Mouse (Mus musculus) kidney, postnatal 0 days (tissue): ENCODE results near the gene Mon2. TPM values are rescaled to one million over a fixed set of nuclear protein-coding genes. Genes with fewer than 3 reads are reported as not detected.

Experiments
- ATAC-seq: fragments of 200-750 bp; cut with Nextera tagmentation; replicated peaks from 2 replicates; pipeline ENCODE4 v1.8.0; 2017; ENCODE audit warnings: low read depth, moderate number of reproducible peaks, moderate TSS enrichment, moderate library complexity; ENCODE audit not compliant: low FRiP score
- DNase-seq: peaks from one replicate; pipeline ENCODE4 v3.0.0-alpha.2; 2016; ENCODE audit warnings: low spot score
- H3K27ac ChIP-seq: fragments of 300-500 bp; sonication (generic); 2 replicates; pipeline ENCODE4 v1.5.1; 2014; ENCODE audit warnings: mild to moderate bottlenecking
- H3K27me3 ChIP-seq: fragments of 300-500 bp; sonication (generic); 2 replicates; pipeline ENCODE4 v1.6.1; 2014; ENCODE audit warnings: low read length, mixed read lengths; ENCODE audit not compliant: insufficient read depth
- H3K36me3 ChIP-seq: fragments of 300-500 bp; sonication (generic); 2 replicates; pipeline ENCODE4 v1.6.1; 2014; ENCODE audit warnings: low read length, mixed read lengths; ENCODE audit not compliant: insufficient read depth
- H3K4me1 ChIP-seq: fragments of 300-500 bp; sonication (generic); replicated peaks from 2 replicates; pipeline ENCODE4 v1.6.1; 2014; ENCODE audit warnings: antibody characterized with exemption, low read length, mixed read lengths; ENCODE audit not compliant: insufficient read depth
- H3K4me2 ChIP-seq: fragments of 300-500 bp; sonication (generic); 2 replicates; pipeline ENCODE4 v1.6.1; 2014; ENCODE audit warnings: mild to moderate bottlenecking, low read length, moderate library complexity, mixed read lengths
- H3K4me3 ChIP-seq: fragments of 300-500 bp; sonication (generic); replicated peaks from 2 replicates; pipeline ENCODE4 v1.5.1; 2014; ENCODE audit warnings: low read depth, low read length
- H3K9ac ChIP-seq: fragments of 300-500 bp; sonication (generic); 2 replicates; pipeline ENCODE4 v1.6.1; 2014; ENCODE audit warnings: low read depth, low read length
- H3K9me3 ChIP-seq: fragments of 300-500 bp; sonication (generic); replicated peaks from 2 replicates; pipeline ENCODE4 v1.6.1; 2016; ENCODE audit warnings: low read length, inconsistent platforms, mixed read lengths
- CTCF ChIP-seq: IDR thresholded peaks from 2 replicates; pipeline ENCODE4 v1.5.1; 2016; ENCODE audit warnings: antibody characterized with exemption, low read depth, mild to moderate bottlenecking, moderate library complexity
- WGBS: fragments of 180-500 bp; shearing (Covaris S2); extraction: QIAGEN DNeasy Blood & Tissue Kit; methylation state at CpG from one replicate; pipeline ENCODE4 v1.1.7; 2014; 5-methylcytosine and 5-hydroxymethylcytosine counted together
- polyA plus RNA-seq: library from polyadenylated mRNA; unstranded; fragments of >200 nt; fragmentation: Nextera tagmentation; extraction: Ambion mirVana; gene quantifications from 2 replicates; pipeline ENCODE4 v1.2.1, GENCODE M21; 2015

The Mon2 gene
- 24.3 and 25.5 TPM in 2 replicates for polyA plus RNA-seq

GRCm38 (mm10) chr10:123076245-123077023 is at the start of gene Mon2:
TSS of gene Mon2 (minus strand) at chr10:123076505.
- no peaks in the 10 kb centered on the region for H3K36me3 ChIP-seq
- no peaks in the 10 kb centered on the region for H3K27me3 ChIP-seq
- WGBS, result under 1% methylated on average over 58 of the region's 58 CpGs
- peak within 1 kb of the TSS; percentile 88 for H3K27ac ChIP-seq
- H3K9ac ChIP-seq, result peak within 1 kb of the TSS; percentile 98
- peak within 1 kb of the TSS; percentile 73 for H3K4me2 ChIP-seq
- H3K9me3 ChIP-seq, result no peaks in the 10 kb centered on the region
- no peaks in the 10 kb centered on the region for H3K4me1 ChIP-seq
- H3K4me3 ChIP-seq, result peak within 1 kb of the TSS; percentile 93
- ATAC-seq (peak; percentile 99), DNase-seq (peak; percentile 97)
- no peak for TF ChIP-seq CTCF

DNA sequence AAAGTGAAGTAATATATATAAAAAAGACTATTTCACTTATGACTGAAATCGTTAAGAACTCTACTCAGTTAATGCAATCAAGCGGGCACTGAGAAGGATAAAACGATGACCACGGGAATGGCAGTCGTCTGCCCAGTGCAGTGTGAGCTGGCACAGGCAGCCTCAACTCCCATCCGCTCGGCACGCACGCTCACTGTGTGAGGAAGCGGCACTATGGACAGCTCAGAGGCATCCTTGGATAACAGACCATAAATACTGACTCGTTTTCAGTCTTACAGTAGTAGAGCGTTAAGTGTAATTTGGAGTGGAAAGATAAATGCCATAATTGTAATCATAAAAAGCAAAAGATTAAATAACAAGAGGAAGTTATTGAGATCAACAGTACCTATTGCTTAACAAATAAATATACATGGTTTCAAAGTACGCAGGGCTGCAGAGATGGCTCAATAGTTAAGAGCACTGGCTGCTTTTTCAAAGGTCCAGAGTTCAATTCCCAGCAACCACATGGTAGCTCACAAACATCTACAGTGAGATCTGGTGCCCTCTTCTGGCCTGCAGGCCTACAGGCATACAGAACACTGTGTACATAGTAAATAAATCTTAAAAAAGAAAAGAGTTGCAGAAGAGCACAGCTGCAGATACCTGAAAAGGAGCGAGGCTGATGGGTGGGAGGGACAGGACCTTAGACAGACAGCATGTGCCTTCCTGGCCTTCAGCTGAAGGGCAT is 44.5 kb upstream of the Mon2 start:
- no peaks in the 10 kb centered on the region for H3K27me3 ChIP-seq
- no peak overlapping the region for H3K4me2 ChIP-seq
- H3K4me3 ChIP-seq, result no peak overlapping the region
- no peak overlapping the region for H3K27ac ChIP-seq
- ATAC-seq, result no peak
- H3K36me3 ChIP-seq, result peaks cover 66% of the 10 kb centered on the region
- no peaks in the 10 kb centered on the region for H3K9me3 ChIP-seq
- TF ChIP-seq CTCF, result peak; percentile 42; the same call in 1 of the 2 replicates
- H3K9ac ChIP-seq, result no peak overlapping the region
- no peaks in the 10 kb centered on the region for H3K4me1 ChIP-seq
- WGBS, result 95% methylated on average over 14 of the region's 14 CpGs
- no peak for DNase-seq

GRCm38 (mm10) chr10:123116861-123117260 is 40.6 kb upstream of the Mon2 start:
- H3K4me2 ChIP-seq, result no peak overlapping the region
- no peak for TF ChIP-seq CTCF
- no peaks in the 10 kb centered on the region for H3K4me1 ChIP-seq
- H3K9me3 ChIP-seq, result no peaks in the 10 kb centered on the region
- DNase-seq, result no peak
- H3K27ac ChIP-seq, result no peak overlapping the region
- no peak overlapping the region for H3K9ac ChIP-seq
- no peak for ATAC-seq
- WGBS, result 67% methylated on average over 14 of the region's 14 CpGs
- no peak overlapping the region for H3K4me3 ChIP-seq
- peaks cover 56% of the 10 kb centered on the region for H3K36me3 ChIP-seq
- H3K27me3 ChIP-seq, result no peaks in the 10 kb centered on the region

DNA sequence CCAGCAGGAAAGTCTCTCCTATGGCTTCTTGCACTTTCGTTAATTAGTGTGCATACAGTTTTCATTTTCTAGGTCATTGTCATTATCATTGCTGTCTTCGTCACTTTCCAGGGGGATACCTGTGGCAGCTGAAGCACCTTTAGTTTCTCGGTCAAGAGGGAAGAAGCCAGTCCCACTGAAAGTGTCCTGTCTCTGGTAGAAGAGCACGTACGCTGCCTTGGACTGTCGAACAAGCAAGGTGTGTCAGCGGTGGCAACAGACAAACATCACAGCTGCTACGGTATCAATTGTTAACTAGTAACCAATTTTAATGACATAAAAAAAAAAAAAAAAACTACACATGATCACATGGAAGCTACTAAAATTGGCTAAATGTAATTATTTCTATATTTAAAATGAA is 37.2 kb upstream of the Mon2 start:
- Histone ChIP-seq H3K4me1 (no peaks in the 10 kb centered on the region), H3K9ac (no peak overlapping the region), H3K27ac (no peak overlapping the region), H3K36me3 (peaks cover 40% of the 10 kb centered on the region), H3K4me3 (no peak overlapping the region), H3K4me2 (no peak overlapping the region), H3K27me3 (no peaks in the 10 kb centered on the region), H3K9me3 (no peaks in the 10 kb centered on the region)
- ATAC-seq, result no peak
- no peak for TF ChIP-seq CTCF
- DNase-seq, result no peak
- WGBS, result 92% methylated on average over 8 of the region's 8 CpGs

DNA sequence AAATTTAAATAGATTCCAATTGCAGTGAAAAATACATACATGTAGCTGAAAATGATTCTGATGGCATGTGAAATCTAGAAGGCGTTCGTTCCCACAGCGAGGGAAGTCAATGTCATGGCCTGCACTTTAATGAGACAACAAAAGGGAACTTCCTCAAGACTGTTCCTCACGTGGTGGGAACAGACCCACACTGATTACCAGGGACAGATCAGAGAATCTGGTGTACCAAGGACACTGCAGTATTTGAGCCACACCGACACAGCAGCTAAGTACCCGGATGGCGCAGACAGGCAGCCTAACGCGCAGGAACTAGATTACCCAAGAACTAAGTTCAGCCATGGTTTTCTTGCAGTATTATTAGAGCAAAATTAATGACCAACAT is 36.5 kb upstream of the Mon2 start:
- Histone ChIP-seq H3K27me3 (no peaks in the 10 kb centered on the region), H3K4me3 (no peak overlapping the region), H3K9me3 (no peaks in the 10 kb centered on the region), H3K4me2 (no peak overlapping the region), H3K9ac (no peak overlapping the region), H3K36me3 (peaks cover 34% of the 10 kb centered on the region), H3K4me1 (no peaks in the 10 kb centered on the region), H3K27ac (no peak overlapping the region)
- no peak for TF ChIP-seq CTCF
- ATAC-seq, result no peak
- WGBS, result 90% methylated on average over 9 of the region's 9 CpGs
- DNase-seq, result no peak

- Histone ChIP-seq H3K4me2 (no peak overlapping the region), H3K27ac (no peak overlapping the region), H3K27me3 (no peaks in the 10 kb centered on the region), H3K4me1 (no peaks in the 10 kb centered on the region), H3K36me3 (peaks cover 30% of the 10 kb centered on the region), H3K9ac (no peak overlapping the region), H3K4me3 (no peak overlapping the region), H3K9me3 (no peaks in the 10 kb centered on the region)
- TF ChIP-seq CTCF, result no peak
- 89% methylated on average over 11 of the region's 11 CpGs for WGBS
- ATAC-seq (no peak), DNase-seq (no peak)
Observed at GRCm38 (mm10) chr10:123112056-123112786, 35.9 kb upstream of the Mon2 start.
